Mouse (Mus musculus) neural tube, embryonic 10.5 days (tissue): ENCODE measurements around the gene Igf2bp1.
A peak's percentile ranks its signal among the peaks of the same experiment; 100 is the strongest.

ENCODE experiments used
- DNase-seq: peaks from one replicate; pipeline ENCODE4 v3.0.0-alpha.2; 2017; ENCODE audit warnings: low spot score; ENCODE audit errors: extremely low spot score

Igf2bp1 gene

GRCm38 (mm10) chr11:96007516-96008235, 1.9 kb upstream of the Igf2bp1 start:
- no peak for DNase-seq

- DNase-seq = no peak
These were observed 1.2 kb upstream of the Igf2bp1 start for GRCm38 (mm10) chr11:96006852-96007515.

- DNase-seq = peak; percentile 89
These were observed 669 bp upstream of the Igf2bp1 start for GRCm38 (mm10) chr11:96006367-96006851.

GRCm38 (mm10) chr11:96004793-96005402, 842 bp downstream of the Igf2bp1 start:
- DNase-seq = peak; percentile 74

- no peak for DNase-seq
These were observed 1.6 kb downstream of the Igf2bp1 start for GRCm38 (mm10) chr11:96003969-96004792.

- DNase-seq = peak; percentile 57
These were observed 2.4 kb downstream of the Igf2bp1 start for GRCm38 (mm10) chr11:96003100-96003900.

GRCm38 (mm10) chr11:95994151-95994550, 11.6 kb downstream of the Igf2bp1 start:
- no peak for DNase-seq

GRCm38 (mm10) chr11:95990886-95991708, 14.6 kb downstream of the Igf2bp1 start:
- peak; percentile 94 for DNase-seq

- no peak for DNase-seq
These were observed 15.3 kb downstream of the Igf2bp1 start for GRCm38 (mm10) chr11:95990431-95990830.

- DNase-seq = no peak
These were observed 15.9 kb downstream of the Igf2bp1 start for GRCm38 (mm10) chr11:95989864-95990263.

- no peak for DNase-seq
These were observed 17.2 kb downstream of the Igf2bp1 start for GRCm38 (mm10) chr11:95988533-95988932.

GRCm38 (mm10) chr11:95987854-95988447, 17.8 kb downstream of the Igf2bp1 start:
- no peak for DNase-seq

GRCm38 (mm10) chr11:95982475-95982874, 23.3 kb downstream of the Igf2bp1 start:
- peak; percentile 31 for DNase-seq

GRCm38 (mm10) chr11:95981804-95982203, 23.9 kb downstream of the Igf2bp1 start:
- no peak for DNase-seq

- DNase-seq = peak; percentile 55
These were observed 24.9 kb downstream of the Igf2bp1 start for GRCm38 (mm10) chr11:95980762-95981418.

- no peak for DNase-seq
These were observed 27.3 kb downstream of the Igf2bp1 start for GRCm38 (mm10) chr11:95978487-95978886.

- DNase-seq = no peak
These were observed 29.4 kb downstream of the Igf2bp1 start for GRCm38 (mm10) chr11:95976290-95976689.

GRCm38 (mm10) chr11:95975694-95976093, 30.0 kb downstream of the Igf2bp1 start:
- DNase-seq = no peak

- no peak for DNase-seq
These were observed 32.6 kb downstream of the Igf2bp1 start for GRCm38 (mm10) chr11:95973187-95973586.
